Mouse (Mus musculus): ENCODE data around the gene Plcg1.

- no peak for TF ChIP-seq POLR2A (IDR thresholded peaks at IDR 0.05; ENCODE audit: borderline replicate concordance, extremely low read depth, low read depth, low read length)
- TF ChIP-seq CTCF (IDR thresholded peaks at IDR 0.05; ENCODE audit: insufficient read depth, low read length): no peak
Measured at GRCm38 (mm10) chr2:160740521-160741156, 9.5 kb downstream of the Plcg1 start.

All from lung, adult 2 months (tissue).